Mouse (Mus musculus) embryonic stem cell, embryonic (primary cell): ENCODE measurements around the gene Pip4k2a.

ENCODE experiments used
- CTCF ChIA-PET, 4 experiments: fragments of 300-600 bp in 2 of 4; fragments of 350-600 bp in 2 of 4; sonication (Branson Sonifier 250); formaldehyde crosslinking; loops; one replicate each; lab custom pipeline; 2022; ENCODE audit warnings: inconsistent platforms in 2 of 4; lab: Charles Lee
- POLR2A ChIA-PET, 4 experiments: fragments of 300-600 bp in 2 of 4; fragments of 350-600 bp in 2 of 4; sonication (Branson Sonifier 250); formaldehyde crosslinking; loops; one replicate each; lab custom pipeline; 2022; ENCODE audit warnings: antibody characterized with exemption in 4 of 4, inconsistent platforms in 1 of 4; lab: Charles Lee

The Pip4k2a gene

GRCm38 (mm10) chr2:18807961-18808360 lies 190.0 kb downstream of the Pip4k2a start:
- POLR2A ChIA-PET: no interaction called here
- CTCF ChIA-PET: no interaction called here

GRCm38 (mm10) chr2:18801281-18801862 lies 196.6 kb downstream of the Pip4k2a start:
- POLR2A ChIA-PET: interaction anchor here in 2 of 4 experiments (0.6 to 1.3 kb wide), 2 partner anchors 23 to 32 kb away, joined by 3 read pairs; no protein-coding TSS in a partner anchor
- CTCF ChIA-PET: interaction anchor here in 1 of 4 experiments (1.2 kb wide), 1 partner anchor 25 kb away, joined by 4 read pairs; no protein-coding TSS in a partner anchor

- ChIA-PET POLR2A (interaction anchor here in 2 of 4 experiments (0.6 to 1.3 kb wide), 2 partner anchors 22 to 32 kb away, joined by 3 read pairs; no protein-coding TSS in a partner anchor), CTCF (interaction anchor here in 1 of 4 experiments (1.2 kb wide), 1 partner anchor 25 kb away, joined by 4 read pairs; no protein-coding TSS in a partner anchor)
Measured at GRCm38 (mm10) chr2:18800646-18801251, 197.2 kb downstream of the Pip4k2a start.

- CTCF ChIA-PET: no interaction called here
- POLR2A ChIA-PET: no interaction called here
Measured at GRCm38 (mm10) chr2:18799966-18800645, 197.8 kb downstream of the Pip4k2a start.

GRCm38 (mm10) chr2:18799265-18799965 lies 198.5 kb downstream of the Pip4k2a start:
- ChIA-PET CTCF (no interaction called here), POLR2A (no interaction called here)

GRCm38 (mm10) chr2:18797776-18798175 lies 200.2 kb downstream of the Pip4k2a start:
- ChIA-PET CTCF (interaction anchor here in 1 of 4 experiments (0.6 kb wide), 1 partner anchor 88 kb away, joined by 3 read pairs; no protein-coding TSS in a partner anchor), POLR2A (interaction anchor here in 3 of 4 experiments (0.5 to 0.7 kb wide), 3 partner anchors 12 to 714 kb away, joined by 3 read pairs; no protein-coding TSS in a partner anchor)

- POLR2A ChIA-PET: no interaction called here
- CTCF ChIA-PET: interaction anchor here in 1 of 4 experiments (0.6 kb wide), 1 partner anchor 221 kb away, joined by 3 read pairs; no protein-coding TSS in a partner anchor
Measured at GRCm38 (mm10) chr2:18794261-18794660, 203.7 kb downstream of the Pip4k2a start.
